Mouse (Mus musculus) E14TG2a.4 (cell line): ENCODE measurements around the gene Ppia.

ENCODE experiments used
- H3K27me3 ChIP-seq: 2 replicates; pipeline ENCODE4 v1.6.1; 2014; ENCODE audit warnings: low read length, control low read depth; ENCODE audit not compliant: insufficient read depth
- H3K36me3 ChIP-seq: 2 replicates; pipeline ENCODE4 v1.6.1; 2014; ENCODE audit warnings: low read length, control low read depth; ENCODE audit not compliant: insufficient read depth
- H3K4me1 ChIP-seq: replicated peaks from 2 replicates; pipeline ENCODE4 v1.6.1; 2014; ENCODE audit warnings: low read depth, low read length, control low read depth
- H3K4me3 ChIP-seq: replicated peaks from 2 replicates; pipeline ENCODE4 v1.5.1; 2014; ENCODE audit warnings: mild to moderate bottlenecking, low read length
- H3K9me3 ChIP-seq: 2 replicates; pipeline ENCODE4 v1.6.1; 2014; ENCODE audit warnings: low read length, control low read depth
- CTCF ChIP-seq: conservative IDR thresholded peaks from 2 replicates; pipeline ENCODE4 v1.5.1; 2014; ENCODE audit warnings: low read length
- NANOG ChIP-seq: IDR thresholded peaks from 2 replicates; pipeline ENCODE4 v1.6.1; 2014; ENCODE audit warnings: borderline replicate concordance, low read length, mixed read lengths
- POU5F1 ChIP-seq: IDR thresholded peaks from 2 replicates; pipeline ENCODE4 v1.6.1; 2014; ENCODE audit warnings: low read length, borderline replicate concordance

Gene Ppia

DNA sequence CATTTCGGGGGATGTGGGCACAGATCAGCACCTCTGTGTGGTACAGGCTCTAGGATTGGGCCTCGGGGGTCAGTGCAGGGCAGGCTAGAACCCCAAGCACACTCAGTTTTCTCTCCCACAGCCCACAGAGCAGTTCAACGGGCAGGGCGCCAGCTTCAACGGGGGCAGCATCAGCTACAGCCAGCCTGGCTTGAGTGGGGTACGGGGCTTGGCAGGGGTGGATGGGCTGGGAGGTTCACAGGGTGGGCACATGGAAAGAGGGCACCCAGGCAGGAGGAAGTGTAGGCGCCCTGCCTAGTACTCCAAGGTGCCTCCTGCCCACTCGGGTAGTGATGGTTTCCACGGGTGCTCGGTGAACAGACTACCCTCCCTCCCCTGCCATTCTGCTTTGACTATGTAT is 17.1 kb upstream of the Ppia start:
- TF ChIP-seq CTCF (no peak), NANOG (no peak), POU5F1 (no peak)
- Histone ChIP-seq H3K4me1 (peaks cover 52% of the 10 kb centered on the region), H3K36me3 (peaks cover 97% of the 10 kb centered on the region), H3K27me3 (no peaks in the 10 kb centered on the region), H3K9me3 (peaks cover 14% of the 10 kb centered on the region), H3K4me3 (no peak overlapping the region)

DNA sequence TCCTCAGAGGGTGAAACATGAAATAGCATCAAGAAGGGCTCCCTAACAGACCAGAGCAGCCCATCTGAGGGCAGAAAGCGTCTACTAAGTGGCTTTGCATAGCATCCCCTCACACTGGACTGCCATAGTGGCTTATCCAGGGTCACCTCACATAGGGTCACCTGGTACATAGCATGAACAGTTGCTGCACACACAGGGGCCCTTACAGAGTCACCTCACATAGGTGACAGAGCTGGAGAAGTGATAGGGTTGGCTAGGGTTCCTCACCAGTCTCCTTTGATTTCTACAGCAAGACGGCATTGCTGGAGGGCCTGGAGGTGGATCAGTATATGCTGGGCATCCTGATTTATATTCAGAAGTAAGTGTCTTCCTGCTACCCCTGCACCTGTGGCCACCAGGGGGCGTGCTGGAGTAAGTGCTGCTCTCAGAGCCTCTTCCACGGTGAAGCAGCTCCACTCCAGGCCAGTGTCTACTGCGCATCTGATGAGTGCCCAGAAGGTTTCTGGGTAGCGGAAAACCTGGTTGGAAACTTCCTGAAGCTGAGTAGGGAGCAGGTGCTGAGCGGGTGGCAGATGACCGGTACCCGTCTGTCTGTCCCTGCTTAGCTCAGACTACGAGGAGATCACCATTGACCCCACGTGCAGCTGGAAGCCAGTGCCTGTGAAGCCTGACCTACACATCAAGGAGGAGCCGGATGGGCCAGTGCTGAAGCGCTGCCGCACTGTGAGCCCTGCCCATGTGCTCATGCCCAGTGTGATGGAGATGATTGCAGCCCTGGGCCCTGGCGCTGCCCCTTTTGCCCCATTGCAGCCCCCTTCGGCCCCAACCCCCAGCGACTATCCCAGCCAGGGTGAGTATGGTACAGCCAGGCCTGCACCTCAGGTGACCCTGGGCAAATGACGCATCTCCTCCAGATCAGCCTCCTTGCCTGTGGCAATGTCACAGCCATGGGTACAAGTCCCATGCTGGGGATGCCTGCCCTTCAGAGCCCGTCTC is 12.4 kb upstream of the Ppia start:
- peak overlapping the region; percentile 13; the same call in 1 of the 2 replicates for H3K4me3 ChIP-seq
- no peaks in the 10 kb centered on the region for H3K27me3 ChIP-seq
- H3K36me3 ChIP-seq = peaks cover 96% of the 10 kb centered on the region
- peaks cover 75% of the 10 kb centered on the region for H3K4me1 ChIP-seq
- H3K9me3 ChIP-seq = no peaks in the 10 kb centered on the region
- TF ChIP-seq NANOG (no peak), CTCF (peak; percentile 96)

DNA sequence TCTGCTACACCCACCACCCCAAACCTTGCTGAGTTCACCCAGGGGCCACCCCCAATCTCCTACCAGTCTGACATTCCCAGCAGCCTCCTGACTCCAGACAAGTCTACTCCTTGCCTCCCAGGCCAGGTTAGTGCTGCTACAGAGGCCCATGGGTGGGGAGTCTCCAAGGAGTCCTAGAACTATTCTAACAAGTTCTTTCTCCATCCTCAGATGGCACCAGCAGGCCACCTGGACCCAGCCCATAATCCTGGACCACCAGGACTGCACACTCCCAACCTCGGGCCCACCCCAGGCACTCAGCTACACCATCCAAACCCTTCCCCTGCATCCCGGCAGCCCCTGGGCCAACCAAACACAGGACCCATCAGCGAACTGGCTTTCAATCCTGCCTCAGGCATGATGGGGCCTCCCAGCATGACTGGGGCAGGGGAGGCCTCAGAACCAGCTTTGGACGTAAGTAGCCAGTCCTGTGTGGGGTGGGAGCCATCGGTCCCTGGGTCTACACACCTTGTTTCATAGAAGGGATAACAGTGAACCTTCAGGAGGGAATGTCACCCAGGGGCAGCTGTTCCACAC is 11.3 kb upstream of the Ppia start:
- Histone ChIP-seq H3K4me3 (no peak overlapping the region), H3K36me3 (peaks cover 85% of the 10 kb centered on the region), H3K27me3 (no peaks in the 10 kb centered on the region), H3K9me3 (no peaks in the 10 kb centered on the region), H3K4me1 (peaks cover 76% of the 10 kb centered on the region)
- no peak for TF ChIP-seq CTCF
- TF ChIP-seq NANOG = no peak
- no peak for TF ChIP-seq POU5F1

DNA sequence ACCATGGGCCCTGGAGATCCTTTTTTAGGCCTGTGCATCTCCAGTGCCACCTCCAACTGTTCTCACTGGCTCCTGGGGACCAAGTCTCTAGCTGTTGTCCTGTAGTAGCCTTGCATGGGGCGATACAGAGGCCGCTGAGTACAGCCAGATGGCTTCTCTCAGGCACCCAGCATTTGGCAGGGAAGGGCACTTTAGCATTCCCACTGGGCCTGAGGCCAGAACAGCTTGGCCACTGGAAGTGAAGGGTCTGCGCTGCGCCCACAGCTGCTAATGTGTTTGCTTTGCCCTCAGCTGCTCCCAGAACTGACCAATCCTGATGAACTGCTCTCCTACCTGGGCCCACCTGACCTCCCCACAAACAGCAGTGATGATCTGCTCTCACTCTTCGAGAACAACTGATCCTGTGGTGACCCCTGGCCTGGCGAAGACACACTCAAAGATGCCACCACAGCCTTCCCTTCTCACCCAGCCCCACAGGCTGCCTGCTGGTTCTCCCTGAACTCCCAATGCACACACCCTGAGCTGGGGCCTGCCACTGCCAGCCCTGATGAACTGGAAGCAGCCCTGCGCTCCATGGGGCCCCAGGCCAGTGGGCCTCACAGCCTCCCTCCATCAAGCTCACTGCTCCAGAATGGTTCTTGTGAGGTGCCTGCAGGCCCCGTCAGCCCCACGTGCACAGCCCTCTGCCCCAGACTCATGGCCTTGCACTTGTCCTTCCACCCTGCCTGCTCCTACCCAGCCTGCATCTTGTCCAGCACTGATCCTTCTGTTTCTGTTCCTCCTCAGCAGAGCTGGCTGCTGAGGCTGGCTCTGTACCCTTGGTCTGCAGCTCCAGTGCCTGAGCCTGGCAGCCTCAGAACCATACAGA is 10.3 kb upstream of the Ppia start:
- Histone ChIP-seq H3K4me3 (peak overlapping the region; percentile 13; the same call in 1 of the 2 replicates), H3K27me3 (no peaks in the 10 kb centered on the region), H3K9me3 (peaks cover 6% of the 10 kb centered on the region; the same call in 1 of the 2 replicates), H3K4me1 (peaks cover 73% of the 10 kb centered on the region), H3K36me3 (peaks cover 75% of the 10 kb centered on the region)
- TF ChIP-seq NANOG (no peak), CTCF (no peak), POU5F1 (no peak)

DNA sequence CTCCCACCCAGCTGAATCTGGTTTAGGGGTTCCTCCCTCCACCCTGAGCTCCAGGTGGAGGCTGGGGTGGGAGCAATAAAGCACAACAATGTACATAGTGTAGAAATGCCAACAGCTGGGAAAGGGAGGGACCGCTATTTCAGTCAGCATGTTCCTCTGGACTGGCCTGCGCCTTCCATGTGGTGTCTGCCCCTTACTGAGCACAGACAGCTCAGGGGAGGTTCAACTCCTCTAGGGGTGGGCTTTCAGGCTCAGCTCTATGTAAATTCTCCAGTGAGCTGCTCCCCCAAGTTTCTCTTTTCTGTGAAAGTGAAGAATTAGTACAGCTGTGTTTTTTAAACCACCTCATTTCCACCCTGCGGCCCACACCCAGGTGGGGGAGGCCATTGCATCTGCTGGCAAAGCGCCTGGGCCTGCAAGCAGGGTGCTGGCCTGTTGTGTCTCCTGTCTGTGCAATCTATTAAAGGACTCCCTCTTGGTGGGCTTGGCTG is 9.6 kb upstream of the Ppia start:
- TF ChIP-seq NANOG (no peak), POU5F1 (no peak), CTCF (no peak)
- peaks cover 73% of the 10 kb centered on the region for H3K4me1 ChIP-seq

DNA sequence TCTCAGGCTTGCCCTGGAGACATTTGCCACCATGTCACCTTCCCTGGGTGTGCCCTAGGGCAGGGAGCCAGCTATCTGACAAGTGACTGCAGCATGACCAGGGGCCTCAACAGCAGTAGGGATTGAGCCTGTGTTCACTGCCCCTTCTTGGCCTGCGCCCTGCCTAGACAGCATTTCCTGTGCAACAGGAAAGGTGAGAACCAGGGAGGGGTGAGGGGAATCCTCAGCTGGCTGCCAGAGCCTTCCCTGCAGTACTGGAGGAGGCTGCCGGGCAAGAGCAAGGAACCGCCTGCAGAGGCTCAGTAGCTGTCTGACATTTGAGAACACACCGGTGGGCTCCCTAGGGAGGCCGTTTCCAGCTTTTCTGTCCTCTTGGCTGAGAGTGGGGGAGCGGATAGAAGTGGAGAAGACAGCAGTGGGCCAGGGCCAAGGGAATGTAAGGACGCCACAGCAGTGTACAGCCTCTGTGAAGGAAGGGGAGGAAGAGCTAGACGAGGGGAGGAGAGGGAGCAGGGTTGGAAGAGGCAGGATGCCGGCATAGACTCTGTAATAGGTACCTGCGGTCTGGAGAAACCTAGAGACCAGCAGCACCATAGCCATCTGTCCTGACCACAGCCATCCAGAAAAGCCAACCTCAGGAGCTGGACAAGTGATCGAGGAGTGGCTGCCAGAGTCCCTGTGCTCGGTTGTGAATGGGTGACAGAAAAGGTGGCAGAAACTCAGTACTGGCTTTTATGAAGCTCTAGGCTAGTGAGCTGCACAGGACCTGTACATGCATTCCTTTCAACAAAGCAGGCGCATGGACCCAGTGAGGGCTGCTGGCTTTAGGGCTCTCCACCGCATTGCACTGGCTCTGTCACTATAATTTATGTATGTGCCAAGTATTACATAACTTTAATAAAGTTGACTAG is 8.7 kb upstream of the Ppia start:
- H3K4me3 ChIP-seq = peak overlapping the region; percentile 13
- peaks cover 7% of the 10 kb centered on the region; the same call in 1 of the 2 replicates for H3K9me3 ChIP-seq
- peaks cover 59% of the 10 kb centered on the region for H3K36me3 ChIP-seq
- peaks cover 77% of the 10 kb centered on the region for H3K4me1 ChIP-seq
- H3K27me3 ChIP-seq = no peaks in the 10 kb centered on the region
- TF ChIP-seq POU5F1 (no peak), NANOG (no peak), CTCF (no peak)

More for the DNA sequence above, 9.6 kb upstream of the Ppia start:
- Histone ChIP-seq H3K4me3 (peak overlapping the region; percentile 13), H3K27me3 (no peaks in the 10 kb centered on the region), H3K9me3 (peaks cover 7% of the 10 kb centered on the region; the same call in 1 of the 2 replicates), H3K36me3 (peaks cover 68% of the 10 kb centered on the region)

DNA sequence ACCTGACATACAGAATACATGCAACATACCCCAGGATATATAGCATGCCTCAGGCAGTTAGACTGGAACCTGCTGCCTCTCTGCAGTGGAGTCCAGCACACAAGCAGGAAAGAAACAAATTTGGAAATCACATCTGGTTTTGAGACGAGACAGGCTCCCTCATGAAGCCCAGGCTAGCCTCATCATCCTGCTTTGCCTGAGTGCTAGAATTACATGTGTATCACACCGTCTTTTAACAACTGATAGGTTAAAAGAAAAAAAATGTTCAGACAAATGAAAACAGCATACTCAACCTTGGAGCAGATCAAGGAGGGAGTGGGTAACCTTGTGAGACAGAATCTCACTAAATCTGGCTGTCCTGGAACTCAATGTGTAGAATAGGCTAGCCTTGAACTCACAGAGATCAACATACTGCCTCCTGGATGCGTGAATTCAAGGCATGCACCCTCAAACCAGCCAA is 8.1 kb upstream of the Ppia start:
- TF ChIP-seq POU5F1 (no peak), CTCF (no peak), NANOG (no peak)
- Histone ChIP-seq H3K9me3 (peaks cover 7% of the 10 kb centered on the region; the same call in 1 of the 2 replicates), H3K4me1 (peaks cover 84% of the 10 kb centered on the region), H3K36me3 (peaks cover 52% of the 10 kb centered on the region), H3K4me3 (peak overlapping the region; percentile 13; the same call in 1 of the 2 replicates), H3K27me3 (no peaks in the 10 kb centered on the region)
